Mouse (Mus musculus): ENCODE results near the gene Jagn1. TPM values are rescaled to one million over a fixed set of nuclear protein-coding genes. Genes with fewer than 3 reads are reported as not detected.

Gene Jagn1
- polyA plus RNA-seq, 1 experiment from 2014 or later = 89.7 TPM

GRCm38 (mm10) chr6:113492101-113492864 is 49.9 kb downstream of the Jagn1 start:
- Histone ChIP-seq H3K4me3 (ENCODE audit: low read length) (no peak overlapping the region), H3K27ac (ENCODE audit: low read length) (no peak overlapping the region), H3K27me3 (replicated peaks; ENCODE audit: control insufficient read depth, insufficient read depth, low read length) (peaks cover 8% of the 10 kb centered on the region), H3K9me3 (ENCODE audit: control insufficient read depth, low read length) (no peaks in the 10 kb centered on the region), H3K4me2 (ENCODE audit: low read depth, low read length) (no peak overlapping the region), H3K9ac (ENCODE audit: low read depth, low read length) (no peak overlapping the region), H3K36me3 (ENCODE audit: control insufficient read depth, insufficient read depth, low read length) (no peaks in the 10 kb centered on the region; the same call in 1 of the 2 replicates), H3K4me1 (ENCODE audit: control insufficient read depth, insufficient read depth, low read length) (peaks cover 14% of the 10 kb centered on the region)
- ATAC-seq = no peak
- WGBS = 73% methylated on average over 24 of the region's 24 CpGs

- Histone ChIP-seq H3K27me3 (replicated peaks; ENCODE audit: control insufficient read depth, insufficient read depth, low read length) (peaks cover 8% of the 10 kb centered on the region), H3K9me3 (ENCODE audit: control insufficient read depth, low read length) (no peaks in the 10 kb centered on the region), H3K4me2 (ENCODE audit: low read depth, low read length) (peak overlapping the region; percentile 87), H3K4me3 (ENCODE audit: low read length) (peak overlapping the region; percentile 54), H3K27ac (ENCODE audit: low read length) (no peak overlapping the region), H3K9ac (ENCODE audit: low read depth, low read length) (peak overlapping the region; percentile 72), H3K36me3 (ENCODE audit: control insufficient read depth, insufficient read depth, low read length) (no peaks in the 10 kb centered on the region), H3K4me1 (ENCODE audit: control insufficient read depth, insufficient read depth, low read length) (peaks cover 11% of the 10 kb centered on the region)
- under 1% methylated on average over 54 of the region's 54 CpGs for WGBS
- peak; percentile 88 for ATAC-seq
These were observed 52.0 kb downstream of the Jagn1 start for GRCm38 (mm10) chr6:113494258-113494788.

- no peaks in the 10 kb centered on the region for H3K36me3 ChIP-seq (ENCODE audit: control insufficient read depth, insufficient read depth, low read length)
- peak overlapping the region; percentile 87 for H3K4me2 ChIP-seq (ENCODE audit: low read depth, low read length)
- peak; percentile 17; the same call in 1 of the 2 replicates for ATAC-seq
- peaks cover 11% of the 10 kb centered on the region for H3K4me1 ChIP-seq (ENCODE audit: control insufficient read depth, insufficient read depth, low read length)
- no peak overlapping the region for H3K27ac ChIP-seq (ENCODE audit: low read length)
- peaks cover 8% of the 10 kb centered on the region for H3K27me3 ChIP-seq (replicated peaks; ENCODE audit: control insufficient read depth, insufficient read depth, low read length)
- WGBS = 37% methylated on average over 28 of the region's 28 CpGs
- peak overlapping the region; percentile 54 for H3K4me3 ChIP-seq (ENCODE audit: low read length)
- H3K9me3 ChIP-seq (ENCODE audit: control insufficient read depth, low read length) = no peaks in the 10 kb centered on the region
- peak overlapping the region; percentile 72 for H3K9ac ChIP-seq (ENCODE audit: low read depth, low read length)
These were observed 52.8 kb downstream of the Jagn1 start for GRCm38 (mm10) chr6:113495071-113495675.

Small RNA genes lying within 50 kb of the gene (microRNA-seq; reads per million reads assigned to microRNA genes)
- gene Gm24387 = not detected

Other genes starting within 250 kb of the Jagn1 start
- gene Lhfpl4, start 247.2 kb upstream of the Jagn1 start, polyA plus RNA-seq (2015; fragmentation: Nextera tagmentation; extraction: Ambion mirVana) = 1.2 and 1.5 TPM in 2 replicates
- gene Mtmr14, start 204.7 kb upstream of the Jagn1 start, polyA plus RNA-seq (2015; fragmentation: Nextera tagmentation; extraction: Ambion mirVana) = 28.8 and 32.3 TPM in 2 replicates
- gene Cpne9, start 160.3 kb upstream of the Jagn1 start, polyA plus RNA-seq (2015; fragmentation: Nextera tagmentation; extraction: Ambion mirVana) = 0.02 TPM in 1 of 2 replicates, not detected in the other
- gene Brpf1, start 135.4 kb upstream of the Jagn1 start, polyA plus RNA-seq (2015; fragmentation: Nextera tagmentation; extraction: Ambion mirVana) = 11.6 and 13.4 TPM in 2 replicates
- 10.7 and 10.9 TPM in 2 replicates for gene Ogg1, start 115.6 kb upstream of the Jagn1 start, polyA plus RNA-seq (2015; fragmentation: Nextera tagmentation; extraction: Ambion mirVana)
- 66.4 and 66.8 TPM in 2 replicates for gene Camk1, start 98.6 kb upstream of the Jagn1 start, polyA plus RNA-seq (2015; fragmentation: Nextera tagmentation; extraction: Ambion mirVana)
- 44.4 and 45.1 TPM in 2 replicates for gene Tada3, start 64.7 kb upstream of the Jagn1 start, polyA plus RNA-seq (2015; fragmentation: Nextera tagmentation; extraction: Ambion mirVana)
- gene Arpc4, start 64.5 kb upstream of the Jagn1 start, polyA plus RNA-seq (2015; fragmentation: Nextera tagmentation; extraction: Ambion mirVana) = 449 and 456 TPM in 2 replicates
- 3.0 and 3.3 TPM in 2 replicates for gene Ttll3, start 53.3 kb upstream of the Jagn1 start, polyA plus RNA-seq (2015; fragmentation: Nextera tagmentation; extraction: Ambion mirVana)
- gene Rpusd3, start 23.2 kb upstream of the Jagn1 start, polyA plus RNA-seq (2015; fragmentation: Nextera tagmentation; extraction: Ambion mirVana) = 32.4 and 35.5 TPM in 2 replicates
- 24.4 and 35.0 TPM in 2 replicates for gene Cidec, start 6.8 kb upstream of the Jagn1 start, polyA plus RNA-seq (2015; fragmentation: Nextera tagmentation; extraction: Ambion mirVana)
- gene Il17re, start 15.9 kb downstream of the Jagn1 start, polyA plus RNA-seq (2015; fragmentation: Nextera tagmentation; extraction: Ambion mirVana) = 7.7 and 9.5 TPM in 2 replicates
- gene Il17rc, start 28.9 kb downstream of the Jagn1 start, polyA plus RNA-seq (2015; fragmentation: Nextera tagmentation; extraction: Ambion mirVana) = 34.6 and 38.0 TPM in 2 replicates
- 20.6 and 22.9 TPM in 2 replicates for gene Creld1, start 40.7 kb downstream of the Jagn1 start, polyA plus RNA-seq (2015; fragmentation: Nextera tagmentation; extraction: Ambion mirVana)
- 0.22 and 0.42 TPM in 2 replicates for gene Prrt3, start 59.4 kb downstream of the Jagn1 start, polyA plus RNA-seq (2015; fragmentation: Nextera tagmentation; extraction: Ambion mirVana)
- gene Emc3, start 89.1 kb downstream of the Jagn1 start, polyA plus RNA-seq (2015; fragmentation: Nextera tagmentation; extraction: Ambion mirVana) = 93.1 and 94.5 TPM in 2 replicates
- gene Fancd2, start 89.1 kb downstream of the Jagn1 start, polyA plus RNA-seq (2015; fragmentation: Nextera tagmentation; extraction: Ambion mirVana) = 5.5 and 7.0 TPM in 2 replicates
- 0.20 TPM in 1 of 2 replicates, not detected in the other for gene Fancd2os, start 158.1 kb downstream of the Jagn1 start, polyA plus RNA-seq (2015; fragmentation: Nextera tagmentation; extraction: Ambion mirVana)
- 185 and 199 TPM in 2 replicates for gene Brk1, start 162.2 kb downstream of the Jagn1 start, polyA plus RNA-seq (2015; fragmentation: Nextera tagmentation; extraction: Ambion mirVana)
- 27.5 and 30.5 TPM in 2 replicates for gene Vhl, start 181.4 kb downstream of the Jagn1 start, polyA plus RNA-seq (2015; fragmentation: Nextera tagmentation; extraction: Ambion mirVana)
- gene Irak2, start 195.9 kb downstream of the Jagn1 start, polyA plus RNA-seq (2015; fragmentation: Nextera tagmentation; extraction: Ambion mirVana) = 15.4 and 19.8 TPM in 2 replicates

Measured in intestine, embryonic 16.5 days (tissue).